Mouse (Mus musculus): ENCODE measurements around the gene Gm5565.
"Not testable (repeated sequence)": the region's sequence is repeated elsewhere in the genome, so short reads cannot be mapped to it uniquely, and the experiment has no call there.

Gm5565 gene

DNA sequence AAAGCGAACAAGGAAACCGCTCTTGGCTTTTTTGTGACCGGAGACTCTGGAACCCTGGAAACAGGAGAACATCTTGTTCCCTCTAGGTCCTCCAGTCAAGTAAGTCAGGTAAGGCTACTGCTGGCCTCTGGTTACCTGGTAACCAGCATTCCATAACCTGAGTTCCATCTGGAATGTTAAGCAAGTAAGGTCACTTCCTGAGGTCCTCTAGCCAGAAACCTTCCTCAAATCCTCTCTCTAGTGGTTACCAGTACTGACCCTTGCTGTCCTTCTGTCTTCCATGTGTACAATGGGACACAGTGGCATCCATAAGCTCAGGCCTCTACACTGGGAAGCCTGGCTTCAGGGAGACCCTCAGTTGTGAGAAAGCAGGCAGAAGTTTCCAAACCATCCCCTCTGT is at the start of gene Gm5565:
TSS of gene Gm5565 (minus strand) at position 101 of the 400 bp plus-strand sequence.
- not testable (repeated sequence) for DNase-seq

DNA sequence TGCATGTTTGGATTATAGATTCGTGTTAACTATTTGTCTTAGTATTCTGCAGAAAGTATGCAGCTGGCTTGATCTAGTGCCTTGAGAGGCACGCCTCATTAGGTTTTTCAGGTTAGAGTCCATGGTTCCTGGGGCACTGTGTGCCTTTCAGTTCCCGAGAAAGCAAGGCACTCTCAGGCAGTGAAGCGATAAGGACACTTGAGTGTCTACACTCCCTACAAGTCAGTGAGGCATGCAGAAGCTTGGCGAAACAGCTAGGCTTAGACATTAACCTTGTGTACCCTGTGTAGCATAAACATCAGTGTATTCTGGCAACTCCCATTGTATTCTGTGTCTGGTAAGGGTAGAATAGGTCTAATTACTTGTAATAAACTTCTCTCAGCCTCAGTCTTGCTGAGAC is 45.2 kb upstream of the Gm5565 start:
- DNase-seq = peak; percentile 87 to 94

DNA sequence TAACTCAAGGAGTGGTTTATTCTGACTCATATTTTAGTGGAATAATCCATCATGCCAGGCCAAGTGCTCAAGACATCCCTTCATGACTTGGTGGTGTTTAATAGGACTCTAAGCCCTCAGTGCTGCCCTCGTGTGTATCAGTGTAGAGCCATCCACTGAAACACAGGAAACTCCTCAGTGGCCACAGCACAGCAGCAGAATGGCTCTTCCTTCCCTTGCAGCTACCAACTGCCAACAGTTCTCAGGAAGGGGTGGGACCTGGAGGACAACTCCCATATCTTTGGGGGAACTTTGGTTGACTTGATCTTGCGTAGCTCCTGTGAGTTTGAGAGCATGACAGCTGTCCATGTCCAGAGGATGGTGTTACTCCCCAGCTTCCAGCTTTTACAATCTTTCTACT is 43.6 kb upstream of the Gm5565 start:
- no peak for DNase-seq

DNA sequence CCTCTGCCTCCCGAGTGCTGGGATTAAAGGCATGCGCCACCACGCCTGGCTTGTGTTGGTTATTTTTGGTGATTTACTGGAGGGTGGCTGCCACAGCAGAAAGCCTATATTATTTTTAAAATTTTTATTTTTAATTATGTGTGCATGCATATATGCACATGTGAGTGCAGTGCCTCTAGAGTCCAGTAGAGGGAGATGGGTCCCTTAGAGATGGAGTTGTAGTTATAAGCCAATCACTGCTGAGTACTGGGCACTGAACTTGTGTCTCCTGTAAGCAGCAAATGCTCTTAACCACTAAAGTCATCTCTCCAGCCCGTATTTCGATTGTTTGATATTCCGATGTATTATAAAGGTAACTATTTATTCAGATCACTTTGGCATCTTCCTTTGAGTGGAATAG is 40.2 kb upstream of the Gm5565 start:
- DNase-seq = no peak

DNA sequence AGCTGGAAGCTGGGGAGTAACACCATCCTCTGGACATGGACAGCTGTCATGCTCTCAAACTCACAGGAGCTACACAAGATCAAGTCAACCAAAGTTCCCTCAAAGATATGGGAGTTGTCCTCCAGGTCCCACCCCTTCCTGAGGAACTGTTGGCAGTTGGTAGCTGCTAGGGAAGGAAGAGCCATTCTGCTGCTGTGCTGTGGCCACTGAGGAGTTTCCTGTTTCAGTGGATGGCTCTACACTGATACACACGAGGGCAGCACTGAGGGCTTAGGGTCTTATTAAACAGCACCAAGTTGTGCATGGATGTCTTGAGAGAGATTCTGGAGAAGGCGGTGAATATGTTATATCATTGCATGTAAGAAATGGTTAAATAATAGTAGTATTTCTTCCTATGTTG is 39.2 kb upstream of the Gm5565 start:
- DNase-seq = no peak

DNA sequence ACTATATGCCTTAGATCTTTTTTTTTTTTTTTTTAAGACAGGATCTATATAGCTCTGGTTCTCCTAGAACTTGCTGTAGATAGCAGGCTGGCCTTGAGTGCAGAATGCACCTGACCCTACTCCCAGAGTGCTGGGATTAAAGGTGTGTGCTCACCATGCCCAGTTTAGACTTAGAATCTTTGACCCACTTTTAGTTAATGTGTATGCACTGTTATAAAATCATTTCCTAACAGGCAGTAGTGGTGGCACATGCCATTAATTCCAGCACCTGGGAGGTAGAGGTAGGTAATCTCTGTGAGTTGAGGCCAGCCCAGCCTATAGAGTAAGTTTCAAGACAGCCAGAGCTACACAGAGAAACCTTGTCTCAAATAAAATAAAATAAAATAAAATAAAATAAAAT is 38.7 kb upstream of the Gm5565 start:
- peak; percentile 70 to 86 for DNase-seq

DNA sequence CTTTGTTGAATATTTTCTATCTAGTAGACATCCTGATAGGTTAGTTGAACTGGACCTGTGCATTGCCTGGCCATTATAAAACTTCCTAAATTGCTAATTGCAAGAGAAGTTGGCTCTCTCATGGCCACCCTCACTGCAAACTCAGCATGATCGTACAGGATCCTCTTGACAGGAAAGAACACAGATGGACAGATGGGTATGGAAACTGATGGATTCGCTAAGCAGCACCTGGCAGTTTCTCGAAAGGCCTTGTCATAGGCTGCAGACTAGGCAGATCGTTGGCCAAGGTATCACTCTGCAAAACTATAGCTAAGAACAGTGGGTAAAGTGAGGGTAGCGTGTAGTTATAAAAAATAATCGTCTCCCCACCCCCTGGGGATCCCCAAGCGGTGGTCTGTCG is 33.0 kb upstream of the Gm5565 start:
- DNase-seq = no peak

DNA sequence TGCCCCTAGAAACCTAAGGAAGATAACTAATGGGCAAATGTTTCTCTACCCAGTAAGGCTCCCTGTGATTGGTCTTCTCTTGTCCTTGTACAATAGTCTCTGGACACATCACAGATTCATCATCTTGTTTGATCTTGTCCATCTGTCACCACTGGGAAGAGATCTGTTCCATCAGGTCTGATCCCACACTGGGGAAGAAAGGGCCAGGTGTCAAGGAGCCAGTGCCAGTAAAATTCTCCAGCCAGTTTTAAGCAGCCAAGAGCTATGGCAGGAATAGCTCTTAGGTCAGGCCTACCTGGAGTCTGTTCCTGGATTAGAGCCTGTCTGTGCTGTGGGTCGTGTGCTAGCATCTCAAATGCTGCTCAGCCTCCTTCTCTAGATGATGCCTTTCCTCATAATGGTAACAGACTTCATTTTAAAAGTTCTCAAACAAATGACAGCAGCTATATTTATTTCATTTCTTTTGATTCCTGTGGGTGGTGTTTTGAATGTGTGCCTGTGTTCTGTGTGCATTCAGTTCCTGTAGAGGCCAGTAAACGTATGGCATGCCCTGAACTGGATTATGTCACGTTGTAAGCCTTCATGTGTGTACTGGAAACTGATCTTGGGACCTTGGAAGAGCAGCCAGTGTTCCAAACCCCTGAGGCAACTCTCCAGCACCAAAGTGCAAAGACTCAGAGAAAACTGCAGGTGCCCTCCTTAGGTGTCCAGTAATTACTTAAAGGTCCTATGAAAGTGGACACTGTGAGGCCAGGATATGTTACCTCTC is 30.3 kb upstream of the Gm5565 start:
- DNase-seq = no peak

DNA sequence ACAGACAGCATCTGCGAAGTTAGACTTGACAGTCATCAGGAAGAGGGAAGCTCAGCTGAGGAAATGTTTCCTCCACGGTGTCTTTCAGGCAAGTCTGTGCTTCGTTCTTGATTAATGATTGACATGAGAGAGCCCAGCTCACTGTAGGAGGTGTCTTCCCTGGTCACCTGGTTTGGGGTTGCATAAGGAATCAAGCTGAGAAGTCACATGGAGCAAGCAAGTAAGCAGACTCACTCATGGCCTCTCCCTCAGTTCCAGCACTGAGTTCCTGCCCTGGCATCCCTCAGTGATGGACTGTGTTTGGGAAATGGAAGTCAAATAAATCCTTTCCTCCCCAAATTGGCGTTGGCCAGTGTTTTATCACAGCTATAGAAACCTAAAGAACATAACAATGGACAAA is 29.8 kb upstream of the Gm5565 start:
- peak; percentile 61 to 79 for DNase-seq

DNA sequence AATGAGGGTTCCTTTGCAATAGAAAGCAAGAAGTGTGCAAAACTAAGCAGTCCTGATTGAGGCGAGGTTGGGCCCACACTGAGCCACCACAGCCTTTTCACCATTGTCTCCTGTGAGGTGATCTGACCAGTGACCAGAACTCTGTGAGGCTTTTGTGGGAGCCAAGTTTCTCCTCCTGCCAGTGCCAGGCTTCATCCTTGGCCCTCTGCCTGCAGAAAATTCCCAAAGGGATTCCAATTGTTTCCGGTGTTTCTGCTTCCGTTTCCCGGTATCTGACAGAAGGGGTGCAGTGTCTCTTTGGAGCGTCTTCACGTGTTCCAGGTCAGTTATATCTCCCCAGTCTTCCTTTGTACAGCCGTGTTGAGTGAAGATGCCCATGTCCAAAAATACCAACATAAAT is 28.4 kb upstream of the Gm5565 start:
- DNase-seq = peak in 1 of 2 experiments; percentile 35

DNA sequence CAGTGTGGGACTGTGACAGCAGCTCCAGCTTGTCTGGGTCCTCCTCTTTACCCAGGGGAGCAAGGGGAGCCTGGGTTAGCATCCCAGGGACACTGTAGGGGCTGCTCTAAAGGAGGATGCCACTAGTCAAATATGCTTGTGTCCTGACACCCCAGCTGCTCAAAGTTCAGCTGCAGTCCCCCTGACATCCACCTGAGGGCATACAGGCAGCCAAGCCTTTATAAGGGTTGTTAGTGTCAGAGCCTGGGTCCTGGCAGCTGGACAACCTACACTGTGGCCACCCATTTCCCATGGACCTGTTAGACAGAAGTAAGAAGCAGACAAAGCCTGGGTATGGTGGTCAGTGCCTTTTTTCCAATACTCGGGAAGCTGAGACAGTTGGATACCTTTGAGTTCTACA is 27.8 kb upstream of the Gm5565 start:
- peak in 1 of 2 experiments; percentile 59 for DNase-seq

DNA sequence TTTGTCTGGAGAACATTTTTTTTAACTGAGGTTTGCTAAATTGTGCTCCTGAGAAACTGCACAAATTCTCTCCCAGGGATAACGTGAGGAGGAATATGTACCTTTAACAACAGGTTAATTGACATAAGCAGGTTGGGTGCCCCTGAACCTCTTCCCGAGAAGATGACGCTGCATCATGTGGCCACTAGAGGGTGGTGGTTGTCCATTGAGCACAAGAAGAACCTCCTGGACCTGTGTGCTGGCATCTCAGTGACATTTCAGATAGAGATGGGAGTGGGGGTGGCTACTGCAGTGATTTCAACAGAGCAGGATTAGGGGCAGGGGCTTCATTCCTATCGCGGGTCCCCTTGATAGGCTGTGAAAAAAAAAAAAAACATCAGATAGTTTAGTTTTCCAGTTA is 27.1 kb upstream of the Gm5565 start:
- peak in 1 of 2 experiments; percentile 80 for DNase-seq

DNA sequence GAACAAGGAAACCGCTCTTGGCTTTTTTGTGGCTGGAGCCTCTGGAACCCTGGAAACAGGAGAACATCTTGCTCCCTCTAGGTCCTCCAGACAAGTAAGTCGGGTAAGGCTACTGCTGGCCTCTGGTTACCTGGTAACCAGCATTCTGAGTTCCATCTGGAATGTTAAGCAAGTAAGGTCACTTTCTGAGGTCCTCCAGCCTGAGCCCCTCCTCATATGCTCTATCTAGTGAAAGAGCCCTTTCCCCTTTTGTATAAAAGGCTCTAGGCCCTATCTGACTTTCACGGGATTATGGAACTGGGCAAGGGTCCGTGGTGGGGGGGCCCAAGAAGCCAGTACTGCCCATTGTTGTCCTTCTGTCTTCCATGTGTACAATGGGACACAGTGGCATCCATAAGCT is 24.9 kb upstream of the Gm5565 start, which contains the start of gene 1700001J03Rik:
TSS of gene 1700001J03Rik (minus strand) at position 101 of the 400 bp plus-strand sequence.
- DNase-seq = not testable (repeated sequence)

DNA sequence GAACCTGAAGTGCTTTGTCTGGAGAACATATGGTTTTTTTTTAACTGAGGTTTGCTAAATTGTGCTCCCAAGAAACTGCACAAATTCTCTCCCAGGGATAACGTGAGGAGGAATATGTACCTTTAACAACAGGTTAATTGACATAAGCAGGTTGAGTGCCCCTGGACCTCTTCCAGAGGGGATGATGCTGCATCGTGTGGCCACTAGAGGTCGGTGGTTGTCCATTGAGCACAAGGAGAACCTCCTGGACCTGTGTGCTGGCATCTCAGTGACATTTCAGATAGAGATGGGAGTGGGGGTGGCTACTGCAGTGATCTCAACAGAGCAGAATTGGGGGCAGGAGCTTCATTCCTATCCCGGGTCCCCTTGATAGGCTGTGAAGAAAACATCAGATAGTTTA is 12.4 kb upstream of the Gm5565 start:
- peak; percentile 46 to 75 for DNase-seq

DNA sequence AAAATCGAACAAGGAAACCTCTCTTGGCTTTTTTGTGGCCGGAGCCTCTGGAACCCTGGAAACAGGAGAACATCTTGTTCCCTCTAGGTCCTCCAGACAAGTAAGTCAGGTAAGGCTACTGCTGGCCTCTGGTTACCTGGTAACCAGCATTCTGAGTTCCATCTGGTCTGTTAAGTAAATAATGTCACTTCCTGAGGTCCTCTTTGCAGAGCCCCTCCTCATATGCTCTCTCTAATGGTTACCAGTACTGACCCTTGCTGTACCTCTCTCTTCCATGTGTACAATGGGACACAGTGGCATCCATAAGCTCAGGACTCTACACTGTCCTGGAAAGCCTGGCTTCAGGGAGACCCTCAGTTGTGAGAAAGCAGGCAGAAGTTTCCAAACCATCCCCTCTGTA is 10.3 kb upstream of the Gm5565 start, which contains the start of gene Gm6309:
TSS of gene Gm6309 (minus strand) at position 101 of the 400 bp plus-strand sequence.
- not testable (repeated sequence) for DNase-seq

DNA sequence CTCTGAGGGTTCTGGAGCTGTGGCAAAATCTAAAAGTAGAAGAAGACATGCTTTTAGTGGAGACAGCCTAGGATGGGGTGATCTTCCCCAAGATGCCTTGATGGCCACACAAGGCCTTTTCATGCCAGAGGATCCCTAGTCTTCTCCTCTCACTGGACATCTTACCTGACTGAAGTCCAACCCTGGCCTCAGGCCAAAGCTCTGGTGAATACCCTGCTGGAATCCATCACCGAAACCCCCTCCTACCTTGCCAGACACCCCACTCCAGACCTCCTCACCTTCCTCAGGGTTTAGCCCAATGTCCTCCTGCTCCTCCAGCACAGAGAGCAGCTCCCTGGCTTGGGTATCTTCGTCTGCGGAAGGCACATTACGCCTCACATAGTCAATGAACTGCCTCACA is 2.0 kb downstream of the Gm5565 start:
- not testable (repeated sequence) for DNase-seq

DNA sequence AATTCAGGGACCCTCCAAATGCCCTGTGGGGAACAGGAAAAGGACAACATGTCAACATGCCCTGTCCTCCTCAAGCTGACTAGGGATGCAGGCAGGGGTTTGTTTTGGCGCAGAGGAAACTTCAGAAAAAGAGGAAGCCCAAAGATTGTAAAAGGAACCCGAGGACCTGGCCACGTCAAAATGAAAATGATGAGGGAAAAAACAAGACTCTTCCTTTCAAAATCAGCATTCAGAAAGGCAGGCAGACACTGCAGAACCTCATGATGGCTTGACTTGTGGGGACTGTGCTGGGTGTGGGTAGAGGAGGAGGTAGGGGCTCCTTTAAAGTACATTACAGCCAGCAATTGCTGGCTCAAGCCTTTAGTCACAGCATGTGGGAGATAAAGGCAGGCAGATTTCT is 9.9 kb downstream of the Gm5565 start:
- no peak for DNase-seq

DNA sequence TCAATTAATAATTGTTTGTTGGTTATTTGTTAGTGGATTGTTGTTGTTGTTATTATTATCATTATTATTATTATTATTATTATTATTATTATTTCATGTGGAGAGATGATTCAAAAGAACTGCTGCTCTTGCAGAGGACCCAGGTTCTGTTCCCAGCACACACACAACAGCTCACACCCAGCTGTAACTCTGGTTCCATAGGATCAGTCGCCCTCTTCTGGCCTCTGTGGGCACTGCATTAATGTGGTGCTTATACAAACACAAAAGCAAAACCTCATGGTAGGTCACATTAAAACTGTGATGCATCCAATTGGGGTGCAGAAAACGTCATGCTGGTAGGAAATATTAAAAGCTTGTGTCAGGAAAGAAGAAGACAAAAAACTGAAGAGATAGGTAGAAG is 12.4 kb downstream of the Gm5565 start:
- DNase-seq = no peak
